Mouse (Mus musculus): ENCODE results near the gene F5.

GRCm38 (mm10) chr1:164223089-164223488 is 71.5 kb downstream of the F5 start:
- no peak for TF ChIP-seq CTCF (IDR thresholded peaks at IDR 0.05; ENCODE audit: low read depth)
- TF ChIP-seq EP300 (IDR thresholded peaks at IDR 0.05; ENCODE audit: low read depth) = no peak
